Mouse (Mus musculus): ENCODE results near the gene Icam1. TPM values are rescaled to one million over a fixed set of nuclear protein-coding genes. Genes with fewer than 3 reads are reported as not detected.

Gene Icam1
- total and polyA plus RNA-seq, 2 experiments from 2014 or later, result 3.6 to 4.5 TPM

- no peak overlapping the region for H3K9ac ChIP-seq (replicated peaks; ENCODE audit: low read length, poor library complexity, severe bottlenecking)
- no peaks in the 10 kb centered on the region; the same call in 1 of the 2 replicates for H3K36me3 ChIP-seq (ENCODE audit: insufficient read depth, low read length)
- WGBS, result 89% methylated on average over 4 of the region's 4 CpGs
- DNase-seq (ENCODE audit: low spot score), result no peak
- peaks cover 7% of the 10 kb centered on the region; the same call in 1 of the 2 replicates for H3K4me1 ChIP-seq (ENCODE audit: insufficient read depth, low read length)
- no peak for TF ChIP-seq CTCF (IDR thresholded peaks at IDR 0.05)
- no peak for ATAC-seq (ENCODE audit: low FRiP score)
- no peak overlapping the region for H3K4me2 ChIP-seq (ENCODE audit: low read depth, low read length, poor library complexity, severe bottlenecking)
- H3K27me3 ChIP-seq (ENCODE audit: insufficient read depth, low read length), result no peaks in the 10 kb centered on the region
- H3K27ac ChIP-seq (ENCODE audit: low read depth, low read length), result no peak overlapping the region
- H3K4me3 ChIP-seq (ENCODE audit: low read depth, low read length), result no peak overlapping the region
- no peaks in the 10 kb centered on the region for H3K9me3 ChIP-seq (ENCODE audit: low read length)
Observed at GRCm38 (mm10) chr9:20973001-20973681, 42.6 kb upstream of the Icam1 start.

GRCm38 (mm10) chr9:20973682-20974075 is 42.1 kb upstream of the Icam1 start:
- Histone ChIP-seq H3K9me3 (ENCODE audit: low read length) (no peaks in the 10 kb centered on the region), H3K4me2 (ENCODE audit: low read depth, low read length, poor library complexity, severe bottlenecking) (no peak overlapping the region), H3K27me3 (ENCODE audit: insufficient read depth, low read length) (no peaks in the 10 kb centered on the region), H3K27ac (ENCODE audit: low read depth, low read length) (no peak overlapping the region), H3K4me3 (ENCODE audit: low read depth, low read length) (no peak overlapping the region), H3K4me1 (ENCODE audit: insufficient read depth, low read length) (peaks cover 7% of the 10 kb centered on the region; the same call in 1 of the 2 replicates), H3K36me3 (ENCODE audit: insufficient read depth, low read length) (no peaks in the 10 kb centered on the region), H3K9ac (replicated peaks; ENCODE audit: low read length, poor library complexity, severe bottlenecking) (no peak overlapping the region)
- ATAC-seq (ENCODE audit: low FRiP score) (no peak), DNase-seq (ENCODE audit: low spot score) (no peak)
- 58% methylated on average over 6 of the region's 6 CpGs for WGBS
- TF ChIP-seq CTCF (IDR thresholded peaks at IDR 0.05), result no peak

GRCm38 (mm10) chr9:20975431-20976215 is 40.2 kb upstream of the Icam1 start:
- H3K4me2 ChIP-seq (ENCODE audit: low read depth, low read length, poor library complexity, severe bottlenecking), result peak overlapping the region; percentile 98
- no peaks in the 10 kb centered on the region for H3K36me3 ChIP-seq (ENCODE audit: insufficient read depth, low read length)
- DNase-seq (ENCODE audit: low spot score), result peak; percentile 48
- H3K4me1 ChIP-seq (ENCODE audit: insufficient read depth, low read length), result peaks cover 7% of the 10 kb centered on the region; the same call in 1 of the 2 replicates
- no peaks in the 10 kb centered on the region for H3K9me3 ChIP-seq (ENCODE audit: low read length)
- H3K9ac ChIP-seq (replicated peaks; ENCODE audit: low read length, poor library complexity, severe bottlenecking), result peak overlapping the region; percentile 72
- H3K4me3 ChIP-seq (ENCODE audit: low read depth, low read length), result peak overlapping the region; percentile 78
- 0 out of 2 replicates have a peak, but pooled peaks have one; percentile 6 for ATAC-seq (ENCODE audit: low FRiP score)
- WGBS, result 0% methylated on average over 45 of the region's 45 CpGs
- no peak; the same call in 1 of the 2 replicates for TF ChIP-seq CTCF (IDR thresholded peaks at IDR 0.05)
- peak overlapping the region; percentile 55; the same call in 1 of the 2 replicates for H3K27ac ChIP-seq (ENCODE audit: low read depth, low read length)
- no peaks in the 10 kb centered on the region for H3K27me3 ChIP-seq (ENCODE audit: insufficient read depth, low read length)

- H3K9ac ChIP-seq (replicated peaks; ENCODE audit: low read length, poor library complexity, severe bottlenecking), result peak within 1 kb of the TSS; percentile 72
- no peaks in the 10 kb centered on the region for H3K36me3 ChIP-seq (ENCODE audit: insufficient read depth, low read length)
- peak; percentile 65 for DNase-seq (ENCODE audit: low spot score)
- peak within 1 kb of the TSS; percentile 78 for H3K4me3 ChIP-seq (ENCODE audit: low read depth, low read length)
- no peaks in the 10 kb centered on the region for H3K27me3 ChIP-seq (ENCODE audit: insufficient read depth, low read length)
- peak within 1 kb of the TSS; percentile 55; the same call in 1 of the 2 replicates for H3K27ac ChIP-seq (ENCODE audit: low read depth, low read length)
- H3K4me2 ChIP-seq (ENCODE audit: low read depth, low read length, poor library complexity, severe bottlenecking), result peak within 1 kb of the TSS; percentile 98
- WGBS, result under 1% methylated on average over 44 of the region's 47 CpGs
- ATAC-seq (ENCODE audit: low FRiP score), result peak; percentile 66
- no peak for TF ChIP-seq CTCF (IDR thresholded peaks at IDR 0.05)
- no peaks in the 10 kb centered on the region for H3K9me3 ChIP-seq (ENCODE audit: low read length)
- peaks cover 7% of the 10 kb centered on the region; the same call in 1 of the 2 replicates for H3K4me1 ChIP-seq (ENCODE audit: insufficient read depth, low read length)
Observed at GRCm38 (mm10) chr9:20976216-20976960, 39.4 kb upstream of the Icam1 start, which contains the start of gene S1pr2. S1pr2 (minus strand) TSS chr9:20976781.

- Histone ChIP-seq H3K27ac (ENCODE audit: low read depth, low read length) (no peak overlapping the region), H3K4me2 (ENCODE audit: low read depth, low read length, poor library complexity, severe bottlenecking) (peak overlapping the region; percentile 98), H3K4me1 (ENCODE audit: insufficient read depth, low read length) (peaks cover 5% of the 10 kb centered on the region; the same call in 1 of the 2 replicates), H3K27me3 (ENCODE audit: insufficient read depth, low read length) (0 out of 2 replicates have a peak, but pooled peaks cover 3% of the 10 kb centered on the region), H3K4me3 (ENCODE audit: low read depth, low read length) (peak overlapping the region; percentile 78), H3K36me3 (ENCODE audit: insufficient read depth, low read length) (no peaks in the 10 kb centered on the region), H3K9me3 (ENCODE audit: low read length) (no peaks in the 10 kb centered on the region), H3K9ac (replicated peaks; ENCODE audit: low read length, poor library complexity, severe bottlenecking) (0 out of 2 replicates have a peak overlapping the region, but pooled peaks have one; percentile 72)
- ATAC-seq (ENCODE audit: low FRiP score) (0 out of 2 replicates have a peak, but pooled peaks have one; percentile 6), DNase-seq (ENCODE audit: low spot score) (no peak)
- 3% methylated on average over 4 of the region's 4 CpGs for WGBS
- TF ChIP-seq CTCF (IDR thresholded peaks at IDR 0.05), result peak; percentile 39; the same call in 1 of the 2 replicates
Observed at GRCm38 (mm10) chr9:20976961-20977689, 38.7 kb upstream of the Icam1 start.
